Mouse (Mus musculus) testis, adult 2 months (tissue): Measurements from ENCODE around the gene Abhd16a.

Experiments
- CTCF ChIP-seq: fragments of 200-500 bp; IDR thresholded peaks from 2 replicates; pipeline ENCODE4 v1.5.1; 2012; ENCODE audit warnings: low read depth, mild to moderate bottlenecking, inconsistent platforms, low read length, moderate library complexity; ENCODE audit not compliant: control insufficient read depth, insufficient read depth, insufficient replicate concordance
- POLR2A ChIP-seq: fragments of 200-500 bp; IDR thresholded peaks from 2 replicates; pipeline ENCODE4 v1.6.1; 2012; ENCODE audit warnings: low read depth, mild to moderate bottlenecking, inconsistent platforms, low read length, moderate library complexity; ENCODE audit not compliant: control insufficient read depth

GRCm38 (mm10) chr17:35131500-35132173 is 42.6 kb downstream of the Abhd16a start, which contains the start of gene Apom:
- no peak for TF ChIP-seq CTCF
- no peak for TF ChIP-seq POLR2A
